Mouse (Mus musculus) hindlimb bud, embryonic 11.5 days (tissue): Measurements from ENCODE around the gene Mucl1.
"Not testable (repeated sequence)": the region's sequence is repeated elsewhere in the genome, so short reads cannot be mapped to it uniquely, and the experiment has no call there.

Experiments
- DNase-seq: peaks from one replicate; pipeline ENCODE4 v3.0.0-alpha.2; 2012; ENCODE audit warnings: low read depth, low spot score; ENCODE audit errors: extremely low spot score

Mucl1 gene

DNA sequence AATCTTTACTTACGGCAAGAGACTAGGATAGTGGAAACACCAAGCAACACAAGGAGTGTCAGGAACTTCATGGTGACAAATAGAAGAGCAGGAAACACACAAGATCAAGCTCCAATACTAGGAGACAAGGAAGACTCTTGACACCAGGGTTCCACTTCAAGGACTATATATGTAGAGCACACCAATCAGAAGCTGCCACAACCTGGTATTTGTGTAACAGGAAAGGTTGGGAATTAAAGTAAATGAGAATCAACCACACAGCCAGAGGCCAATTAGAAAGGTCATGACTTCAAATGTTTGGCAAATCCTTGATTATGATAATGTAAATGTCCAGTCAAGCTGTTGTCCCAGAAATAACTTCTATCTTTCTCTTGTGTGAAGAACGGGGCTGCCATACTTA is at the start of gene Mucl1:
TSS of gene Mucl1 (minus strand) at position 101 of the 400 bp plus-strand sequence.
- DNase-seq = no peak

DNA sequence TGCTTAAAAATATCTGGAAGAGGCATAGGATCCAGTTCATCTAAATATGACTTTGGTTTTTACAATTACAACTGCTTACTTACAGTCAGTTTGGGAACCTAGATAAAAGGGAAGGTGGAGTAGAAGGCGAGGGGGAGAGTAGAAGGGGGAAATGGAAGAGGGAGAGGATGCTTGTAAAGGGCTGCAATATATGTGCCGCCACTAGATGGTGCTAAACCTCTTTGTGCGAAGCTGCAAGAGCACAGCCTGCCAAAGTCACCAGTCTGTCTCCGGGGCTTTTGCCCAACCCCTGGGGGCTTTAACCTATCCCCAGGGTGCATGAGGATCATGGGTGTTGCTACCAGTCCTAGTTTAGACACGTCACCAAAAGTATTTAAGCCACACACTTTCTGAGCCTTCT is 11.6 kb upstream of the Mucl1 start:
- peak; percentile 26 for DNase-seq

DNA sequence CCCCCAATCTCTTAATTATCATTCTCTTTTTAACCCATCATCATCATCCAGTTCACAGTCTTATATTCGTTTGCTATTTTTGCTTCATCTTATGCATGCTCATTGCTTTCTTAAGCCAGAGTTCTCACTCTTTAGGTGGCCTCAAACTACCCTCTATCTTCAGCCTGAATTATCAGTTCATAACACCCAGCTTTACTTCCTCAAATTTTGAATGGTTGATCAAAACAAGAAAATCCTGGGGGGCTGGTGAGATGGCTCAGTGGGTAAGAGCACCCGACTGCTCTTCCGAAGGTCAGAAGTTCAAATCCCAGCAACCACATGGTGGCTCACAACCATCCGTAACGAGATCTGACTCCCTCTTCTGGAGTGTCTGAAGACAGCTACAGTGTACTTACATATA is 38.4 kb downstream of the Mucl1 start:
- DNase-seq = not testable (repeated sequence)
